Mouse (Mus musculus): ENCODE measurements at regions not wholly inside any gene's neighbourhood (a gene's known extent, or its start where the extent isn't known, plus 50 kb on each side); places are given as distances from the start of the nearest gene placed in this dataset.

- no peak for DNase-seq (ENCODE audit: low spot score)
Observed at GRCm38 (mm10) chr15:27129697-27130096, 234.3 kb upstream of the Fbxl7 start.

- DNase-seq (ENCODE audit: low spot score): no peak
Observed at GRCm38 (mm10) chr15:27132761-27133160, 237.4 kb upstream of the Fbxl7 start.

DNA sequence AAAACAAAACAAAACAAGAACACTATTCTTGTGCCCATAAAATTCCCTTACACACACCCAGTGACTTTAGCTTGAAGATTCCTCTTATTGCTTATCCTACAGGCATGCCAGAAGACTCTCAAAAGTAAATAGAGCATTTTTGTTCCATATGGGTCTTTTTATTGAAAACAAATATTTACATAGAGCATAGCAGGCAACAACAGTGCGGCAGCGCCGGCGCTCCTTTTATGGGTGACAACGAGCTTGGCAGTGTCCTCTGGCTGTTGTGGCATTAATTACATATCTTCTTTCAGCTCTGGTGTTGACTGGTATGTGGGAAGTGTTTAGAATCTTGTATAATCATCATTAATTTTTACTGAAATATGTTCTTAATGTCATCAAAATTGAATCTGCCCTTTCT lies 242.2 kb upstream of the Fbxl7 start:
- no peak for DNase-seq (ENCODE audit: low spot score)

DNA sequence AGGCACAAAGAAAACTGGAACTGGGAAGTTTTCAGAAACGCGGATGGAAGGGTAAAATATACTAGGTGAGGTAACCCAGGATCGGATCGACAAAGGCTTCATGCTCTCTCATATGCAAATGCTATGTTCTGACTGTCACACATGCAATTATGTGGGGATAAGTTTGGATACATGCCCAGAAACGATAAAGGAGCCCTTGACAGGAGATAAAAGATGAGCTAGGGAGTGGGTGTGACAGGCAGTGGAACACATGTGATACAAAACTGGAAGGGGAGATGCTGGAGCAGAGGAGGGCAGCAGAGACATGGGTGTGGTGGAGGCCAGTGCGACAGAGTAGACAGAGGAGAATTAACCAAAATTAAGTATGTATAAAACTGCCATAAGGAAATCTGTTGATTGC lies 250.5 kb upstream of the Fbxl7 start:
- no peak for DNase-seq (ENCODE audit: low spot score)

GRCm38 (mm10) chr15:27160986-27161385 lies 265.6 kb upstream of the Fbxl7 start:
- DNase-seq (ENCODE audit: low spot score): no peak

DNA sequence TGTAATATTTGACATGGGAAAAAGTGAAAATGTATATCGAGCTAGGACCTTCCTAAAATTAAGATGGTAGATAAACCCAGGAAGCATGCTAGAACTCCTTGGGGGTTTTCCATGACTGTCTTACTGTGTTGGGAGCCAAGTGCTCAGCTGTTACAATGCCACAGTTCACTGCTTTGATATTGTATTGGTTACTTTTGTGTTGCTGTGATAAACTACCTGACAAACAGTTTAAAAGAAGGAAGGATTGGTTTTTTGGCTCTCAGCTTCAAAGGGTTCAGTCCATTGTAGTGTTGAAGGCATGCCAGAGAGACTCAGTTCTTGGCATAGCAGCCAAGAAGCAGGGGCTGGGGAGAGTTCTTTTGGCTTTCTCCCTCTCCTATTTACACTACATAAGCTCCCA lies 272.1 kb upstream of the Fbxl7 start:
- no peak for DNase-seq (ENCODE audit: low spot score)

- no peak for DNase-seq (ENCODE audit: low spot score)
Observed at GRCm38 (mm10) chr15:27169846-27170245, 274.5 kb upstream of the Fbxl7 start.

- no peak for DNase-seq (ENCODE audit: low spot score)
Observed at GRCm38 (mm10) chr15:27173506-27173905, 278.1 kb upstream of the Fbxl7 start.

DNA sequence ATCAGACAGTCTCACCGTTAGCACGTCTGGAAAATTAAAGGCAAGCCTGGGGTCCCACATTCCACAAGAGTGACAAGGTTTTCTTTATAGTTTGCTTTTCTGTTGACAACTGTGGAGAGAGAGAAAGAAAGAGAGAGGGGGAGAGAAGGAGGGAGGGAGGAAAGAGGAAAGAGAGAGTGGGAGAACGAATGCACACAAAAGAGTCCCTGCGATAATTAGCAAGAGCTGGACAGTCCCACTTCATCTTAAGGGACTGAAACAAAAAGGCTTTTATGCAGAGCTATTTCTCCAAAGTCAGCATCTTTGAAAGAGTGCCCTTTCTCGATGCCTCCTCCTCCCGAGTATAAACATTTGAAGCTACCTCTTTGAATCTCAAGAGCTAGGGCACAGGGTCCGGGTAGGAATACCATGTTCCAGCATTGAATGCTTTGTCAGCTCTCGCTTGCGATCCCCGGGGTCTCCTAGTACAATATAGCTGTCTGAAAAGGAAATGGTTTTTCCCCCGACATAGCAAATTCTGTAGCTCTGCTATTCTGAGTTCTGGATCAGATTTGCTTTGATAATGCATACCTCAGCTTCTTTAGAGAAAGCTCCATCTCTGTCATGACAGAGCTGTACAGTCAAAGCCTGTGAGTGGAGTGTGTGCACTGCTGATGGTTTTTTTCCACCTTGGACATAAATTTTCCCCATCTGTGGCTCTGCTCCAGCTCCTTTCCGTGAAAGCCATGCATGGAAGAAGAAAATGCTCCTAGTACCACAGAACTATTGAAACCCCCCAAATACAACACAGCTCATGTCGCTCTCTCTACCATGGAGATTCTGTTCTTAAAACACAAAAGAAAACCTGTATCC lies 282.9 kb upstream of the Fbxl7 start:
- no peak for DNase-seq (ENCODE audit: low spot score)

- no peak for DNase-seq (ENCODE audit: low spot score)
Observed at GRCm38 (mm10) chr15:27189699-27190098, 276.8 kb upstream of the Ank start.

- DNase-seq (ENCODE audit: low spot score): no peak
Observed at GRCm38 (mm10) chr15:27201513-27201912, 265.0 kb upstream of the Ank start.

- DNase-seq (ENCODE audit: low spot score): no peak
Observed at GRCm38 (mm10) chr15:27204888-27205287, 261.6 kb upstream of the Ank start.

GRCm38 (mm10) chr15:27207446-27207845 lies 259.0 kb upstream of the Ank start:
- no peak for DNase-seq (ENCODE audit: low spot score)

DNA sequence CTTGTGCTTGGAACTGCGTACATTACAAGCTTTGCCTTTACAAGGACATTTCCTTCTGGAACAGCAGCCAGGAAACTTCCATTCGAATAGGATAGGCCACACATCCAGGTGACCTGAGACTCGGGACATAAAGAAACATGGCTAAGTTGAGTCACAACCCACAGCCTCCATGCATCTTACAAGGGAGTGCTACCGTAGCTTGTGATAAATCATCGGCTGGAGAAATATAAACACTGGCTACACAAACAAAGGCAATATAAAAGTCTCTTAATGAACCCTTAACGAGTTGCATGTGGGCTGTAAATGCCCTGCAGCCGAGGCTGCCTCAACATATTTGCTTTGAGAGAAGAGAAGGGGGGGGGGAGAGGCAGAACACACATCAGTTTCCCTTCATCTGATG lies 250.1 kb upstream of the Ank start:
- DNase-seq (ENCODE audit: low spot score): no peak

DNA sequence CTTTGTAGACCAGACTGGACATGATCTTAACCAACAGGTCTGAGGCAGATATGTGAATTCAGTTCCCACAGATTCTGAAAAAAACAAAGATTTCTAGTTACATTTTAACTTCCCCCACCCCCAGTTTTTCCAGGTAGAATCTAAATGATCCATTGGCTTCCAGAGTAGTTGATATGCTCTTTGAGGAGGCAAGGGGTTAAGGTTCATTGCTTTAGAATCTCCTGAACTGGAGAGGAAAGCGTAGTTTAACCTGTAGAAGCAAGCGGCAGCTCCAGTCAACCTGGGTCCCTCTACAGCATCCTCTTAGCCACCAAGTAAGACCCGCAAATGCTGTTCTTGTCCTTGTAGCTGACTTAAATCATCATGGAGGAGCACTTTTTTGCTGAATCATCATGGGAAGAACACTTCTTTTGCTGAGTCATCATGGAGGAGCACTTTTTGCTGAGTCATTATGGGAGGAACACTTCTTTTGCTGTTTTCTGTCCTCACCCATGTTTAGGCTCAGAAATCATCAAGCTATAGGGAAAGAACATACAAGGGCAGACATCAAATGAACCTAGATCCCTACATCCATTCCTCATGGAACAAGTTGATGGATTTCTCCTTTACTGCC lies 247.2 kb upstream of the Ank start:
- DNase-seq (ENCODE audit: low spot score): no peak

GRCm38 (mm10) chr15:27223610-27224511 lies 242.6 kb upstream of the Ank start:
- DNase-seq (ENCODE audit: low spot score): no peak

GRCm38 (mm10) chr15:27224512-27224850 lies 242.0 kb upstream of the Ank start:
- DNase-seq (ENCODE audit: low spot score): no peak

GRCm38 (mm10) chr15:27232804-27233203 lies 233.7 kb upstream of the Ank start:
- no peak for DNase-seq (ENCODE audit: low spot score)

- DNase-seq (ENCODE audit: low spot score): peak; percentile 37
Observed at GRCm38 (mm10) chr15:27234770-27235169, 231.7 kb upstream of the Ank start.

GRCm38 (mm10) chr15:27238301-27238700 lies 228.2 kb upstream of the Ank start:
- DNase-seq (ENCODE audit: low spot score): no peak

DNA sequence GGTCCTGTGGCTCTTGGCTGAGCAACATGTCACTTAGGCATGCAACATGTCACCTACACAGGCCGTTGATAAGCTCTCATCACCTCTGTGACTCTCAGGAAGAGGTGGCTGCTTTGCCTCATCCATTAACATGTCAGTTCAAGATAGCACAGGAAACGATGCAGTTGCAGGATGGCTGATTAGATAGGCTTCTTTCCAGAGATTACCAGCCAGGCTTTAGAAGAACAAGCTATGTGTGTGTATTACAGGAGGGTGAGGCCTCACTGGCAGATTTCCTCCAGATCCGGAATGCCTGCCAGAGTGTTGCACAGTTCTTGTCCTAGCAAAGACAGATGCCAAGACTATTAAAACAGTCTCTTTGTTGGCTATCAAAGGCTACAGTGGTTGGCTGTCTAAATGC lies 220.2 kb upstream of the Ank start:
- DNase-seq (ENCODE audit: low spot score): no peak

Measured in thymus, postnatal 0 days (tissue).